Mouse (Mus musculus) embryonic facial prominence, embryonic 10.5 days (tissue): ENCODE results near the gene Hgf. TPM values are rescaled to one million over a fixed set of nuclear protein-coding genes. Genes with fewer than 3 reads are reported as not detected.

Experiments
- DNase-seq: peaks from one replicate; pipeline ENCODE4 v3.0.0-alpha.2; 2017; ENCODE audit warnings: low spot score
- H3K27ac ChIP-seq: fragments of 300-500 bp; sonication (generic); replicated peaks from 2 replicates; pipeline ENCODE4 v1.5.1; 2016; ENCODE audit warnings: mild to moderate bottlenecking
- H3K27me3 ChIP-seq: fragments of 300-500 bp; sonication (generic); replicated peaks from 2 replicates; pipeline ENCODE4 v1.6.1; 2016; ENCODE audit warnings: low read depth, mild to moderate bottlenecking; ENCODE audit not compliant: poor library complexity, severe bottlenecking
- H3K36me3 ChIP-seq: fragments of 300-500 bp; sonication (generic); replicated peaks from 2 replicates; pipeline ENCODE4 v1.6.1; 2016; ENCODE audit warnings: mild to moderate bottlenecking, moderate library complexity
- H3K4me1 ChIP-seq: fragments of 300-500 bp; sonication (generic); 2 replicates; pipeline ENCODE4 v1.6.1; 2016
- H3K4me3 ChIP-seq: fragments of 300-500 bp; sonication (generic); 2 replicates; pipeline ENCODE4 v1.5.1; 2016; ENCODE audit warnings: mild to moderate bottlenecking, moderate library complexity
- H3K9me3 ChIP-seq: fragments of 300-500 bp; sonication (generic); 2 replicates; pipeline ENCODE4 v1.6.1; 2016; ENCODE audit warnings: mild to moderate bottlenecking
- WGBS: fragments of 180-500 bp; shearing (Covaris S2); methylation state at CpG from one replicate; pipeline ENCODE4 v1.1.7; 2016; 5-methylcytosine and 5-hydroxymethylcytosine counted together
- polyA plus RNA-seq: library from polyadenylated mRNA; unstranded; fragments of >200 nt; fragmentation: Nextera tagmentation; extraction: Ambion mirVana; gene quantifications from 2 replicates; pipeline ENCODE4 v1.2.1, GENCODE M21; 2016

Gene Hgf
- polyA plus RNA-seq, 1 experiment from 2014 or later: 5.9 TPM

- Histone ChIP-seq H3K9me3 (no peaks in the 10 kb centered on the region), H3K27me3 (no peaks in the 10 kb centered on the region), H3K27ac (no peak overlapping the region), H3K36me3 (no peaks in the 10 kb centered on the region), H3K4me1 (peaks cover 2% of the 10 kb centered on the region; the same call in 1 of the 2 replicates), H3K4me3 (no peak overlapping the region)
- 75% methylated on average over 1 of the region's 1 CpGs for WGBS
- DNase-seq: no peak
Observed at GRCm38 (mm10) chr5:16601463-16601862, 48.2 kb downstream of the Hgf start.

- H3K4me1 ChIP-seq: 0 out of 2 replicates have a peak, but pooled peaks cover 4% of the 10 kb centered on the region
- H3K36me3 ChIP-seq: no peaks in the 10 kb centered on the region
- H3K27me3 ChIP-seq: no peaks in the 10 kb centered on the region
- WGBS: 74% methylated on average over 1 of the region's 1 CpGs
- no peaks in the 10 kb centered on the region for H3K9me3 ChIP-seq
- H3K4me3 ChIP-seq: no peak overlapping the region
- DNase-seq: no peak
- no peak overlapping the region for H3K27ac ChIP-seq
Observed at GRCm38 (mm10) chr5:16632996-16633395, 79.7 kb downstream of the Hgf start.

GRCm38 (mm10) chr5:16646417-16646816 lies 93.1 kb downstream of the Hgf start:
- DNase-seq: no peak
- 79% methylated on average over 7 of the region's 7 CpGs for WGBS
- Histone ChIP-seq H3K4me3 (no peak overlapping the region), H3K36me3 (no peaks in the 10 kb centered on the region), H3K9me3 (no peaks in the 10 kb centered on the region), H3K27me3 (no peaks in the 10 kb centered on the region), H3K4me1 (no peaks in the 10 kb centered on the region), H3K27ac (no peak overlapping the region)

- Histone ChIP-seq H3K27me3 (no peaks in the 10 kb centered on the region), H3K4me3 (no peak overlapping the region), H3K36me3 (no peaks in the 10 kb centered on the region), H3K4me1 (no peaks in the 10 kb centered on the region), H3K27ac (no peak overlapping the region), H3K9me3 (no peaks in the 10 kb centered on the region)
- DNase-seq: no peak
Observed at GRCm38 (mm10) chr5:16647701-16648100, 94.4 kb downstream of the Hgf start.

- Histone ChIP-seq H3K4me1 (no peaks in the 10 kb centered on the region), H3K36me3 (no peaks in the 10 kb centered on the region), H3K27me3 (no peaks in the 10 kb centered on the region), H3K9me3 (no peaks in the 10 kb centered on the region), H3K4me3 (no peak overlapping the region), H3K27ac (no peak overlapping the region)
- 90% methylated on average over 1 of the region's 1 CpGs for WGBS
- no peak for DNase-seq
Observed at GRCm38 (mm10) chr5:16650240-16650639, 96.9 kb downstream of the Hgf start.

- 60% methylated on average over 7 of the region's 7 CpGs for WGBS
- Histone ChIP-seq H3K9me3 (no peaks in the 10 kb centered on the region), H3K27ac (no peak overlapping the region), H3K27me3 (no peaks in the 10 kb centered on the region), H3K36me3 (no peaks in the 10 kb centered on the region), H3K4me1 (no peaks in the 10 kb centered on the region), H3K4me3 (no peak overlapping the region)
- DNase-seq: no peak
Observed at GRCm38 (mm10) chr5:16654022-16654421, 100.7 kb downstream of the Hgf start.

Other genes starting within 250 kb of the Hgf start
- gene Gm28710, start 238.3 kb downstream of the Hgf start, polyA plus RNA-seq: 0.05 TPM in 1 of 2 replicates, not detected in the other